Mouse (Mus musculus) activated CD4-positive, CD25-positive, alpha-beta regulatory T cell, adult 4 months (primary cell): ENCODE measurements at regions not wholly inside any gene's neighbourhood (a gene's known extent, or its start where the extent isn't known, plus 50 kb on each side); places are given as distances from the start of the nearest gene placed in this dataset.

Experiments
- ATAC-seq: one replicate; pipeline ENCODE4 v1.8.0; 2017

GRCm38 (mm10) chr12:32653096-32653495 lies 166.2 kb upstream of the Nampt start:
- ATAC-seq: no peak

- no peak for ATAC-seq
Measured at GRCm38 (mm10) chr12:32656194-32656593, 163.2 kb upstream of the Nampt start.

- ATAC-seq: no peak
Measured at GRCm38 (mm10) chr12:32661782-32662413, 157.4 kb upstream of the Nampt start.

- no peak for ATAC-seq
Measured at GRCm38 (mm10) chr12:32666040-32666439, 153.3 kb upstream of the Nampt start.

- ATAC-seq: no peak
Measured at GRCm38 (mm10) chr12:32677908-32678307, 141.4 kb upstream of the Nampt start.

- ATAC-seq: no peak
Measured at GRCm38 (mm10) chr12:32678756-32679155, 140.6 kb upstream of the Nampt start.

- ATAC-seq: no peak
Measured at GRCm38 (mm10) chr12:32681910-32682309, 137.4 kb upstream of the Nampt start.

- ATAC-seq: no peak
Measured at GRCm38 (mm10) chr12:32683375-32683774, 136.0 kb upstream of the Nampt start.

GRCm38 (mm10) chr12:32685788-32686385 lies 133.5 kb upstream of the Nampt start:
- ATAC-seq: no peak

GRCm38 (mm10) chr12:32689361-32689760 lies 130.0 kb upstream of the Nampt start:
- ATAC-seq: no peak

- ATAC-seq: no peak
Measured at GRCm38 (mm10) chr12:32690096-32690495, 129.2 kb upstream of the Nampt start.

GRCm38 (mm10) chr12:32692081-32692819 lies 127.1 kb upstream of the Nampt start:
- ATAC-seq: no peak

GRCm38 (mm10) chr12:32692962-32693361 lies 126.4 kb upstream of the Nampt start:
- ATAC-seq: no peak

GRCm38 (mm10) chr12:32693678-32694077 lies 125.7 kb upstream of the Nampt start:
- no peak for ATAC-seq

- ATAC-seq: no peak
Measured at GRCm38 (mm10) chr12:32696832-32697231, 122.5 kb upstream of the Nampt start.

GRCm38 (mm10) chr12:32709188-32709587 lies 110.2 kb upstream of the Nampt start:
- ATAC-seq: no peak

- no peak for ATAC-seq
Measured at GRCm38 (mm10) chr12:32717129-32717921, 102.0 kb upstream of the Nampt start.

- no peak for ATAC-seq
Measured at GRCm38 (mm10) chr12:32719203-32719602, 100.1 kb upstream of the Nampt start.

- ATAC-seq: no peak
Measured at GRCm38 (mm10) chr12:32724451-32725188, 94.7 kb upstream of the Nampt start.

GRCm38 (mm10) chr12:32727539-32727938 lies 91.8 kb upstream of the Nampt start:
- no peak for ATAC-seq

- no peak for ATAC-seq
Measured at GRCm38 (mm10) chr12:32728425-32728824, 90.9 kb upstream of the Nampt start.

GRCm38 (mm10) chr12:32735224-32735623 lies 84.1 kb upstream of the Nampt start:
- no peak for ATAC-seq
